Mouse (Mus musculus): ENCODE results near the gene Glis3.

The Glis3 gene

GRCm38 (mm10) chr19:28477326-28477863, 202.5 kb downstream of the Glis3 start:
- no peak for DNase-seq (ENCODE audit: low spot score)

- DNase-seq (ENCODE audit: low spot score), result no peak
Observed at GRCm38 (mm10) chr19:28473621-28474020, 206.3 kb downstream of the Glis3 start.

GRCm38 (mm10) chr19:28471144-28471543, 208.7 kb downstream of the Glis3 start:
- no peak for DNase-seq (ENCODE audit: low spot score)

- DNase-seq (ENCODE audit: low spot score), result no peak
Observed at GRCm38 (mm10) chr19:28465779-28466178, 214.1 kb downstream of the Glis3 start.

GRCm38 (mm10) chr19:28454331-28454730, 225.5 kb downstream of the Glis3 start:
- no peak for DNase-seq (ENCODE audit: low spot score)

- no peak for DNase-seq (ENCODE audit: low spot score)
Observed at GRCm38 (mm10) chr19:28452951-28453520, 226.8 kb downstream of the Glis3 start.

GRCm38 (mm10) chr19:28448811-28449210, 231.1 kb downstream of the Glis3 start:
- no peak for DNase-seq (ENCODE audit: low spot score)

- no peak for DNase-seq (ENCODE audit: low spot score)
Observed at GRCm38 (mm10) chr19:28442161-28442560, 237.7 kb downstream of the Glis3 start.

GRCm38 (mm10) chr19:28436457-28437148, 243.3 kb downstream of the Glis3 start:
- DNase-seq (ENCODE audit: low spot score), result no peak

GRCm38 (mm10) chr19:28428220-28428816, 251.6 kb downstream of the Glis3 start:
- no peak for DNase-seq (ENCODE audit: low spot score)

- DNase-seq (ENCODE audit: low spot score), result no peak
Observed at GRCm38 (mm10) chr19:28424180-28424579, 255.7 kb downstream of the Glis3 start.

GRCm38 (mm10) chr19:28422939-28423338, 256.9 kb downstream of the Glis3 start:
- DNase-seq (ENCODE audit: low spot score), result no peak

- no peak for DNase-seq (ENCODE audit: low spot score)
Observed at GRCm38 (mm10) chr19:28416069-28416468, 263.8 kb downstream of the Glis3 start.

- DNase-seq (ENCODE audit: low spot score), result no peak
Observed at GRCm38 (mm10) chr19:28408787-28409186, 271.1 kb downstream of the Glis3 start.

- DNase-seq (ENCODE audit: low spot score), result no peak
Observed at GRCm38 (mm10) chr19:28402956-28403355, 276.9 kb downstream of the Glis3 start.

GRCm38 (mm10) chr19:28395584-28395861, 284.4 kb downstream of the Glis3 start:
- no peak for DNase-seq (ENCODE audit: low spot score)

GRCm38 (mm10) chr19:28394826-28395583, 284.9 kb downstream of the Glis3 start:
- no peak for DNase-seq (ENCODE audit: low spot score)

GRCm38 (mm10) chr19:28393766-28394165, 286.1 kb downstream of the Glis3 start:
- DNase-seq (ENCODE audit: low spot score), result no peak

- DNase-seq (ENCODE audit: low spot score), result no peak
Observed at GRCm38 (mm10) chr19:28392838-28393237, 287.0 kb downstream of the Glis3 start.

GRCm38 (mm10) chr19:28390920-28391319, 289.0 kb downstream of the Glis3 start:
- DNase-seq (ENCODE audit: low spot score), result no peak

- no peak for DNase-seq (ENCODE audit: low spot score)
Observed at GRCm38 (mm10) chr19:28389146-28389545, 290.7 kb downstream of the Glis3 start.

GRCm38 (mm10) chr19:28383425-28383824, 296.5 kb downstream of the Glis3 start:
- DNase-seq (ENCODE audit: low spot score), result no peak

Data from ovary, postnatal 14 days (tissue).